Mouse (Mus musculus): ENCODE results near the gene Gm18596.
"Not testable (repeated sequence)": the region's sequence is repeated elsewhere in the genome, so short reads cannot be mapped to it uniquely, and the experiment has no call there.

The Gm18596 gene
- long read RNA-seq, experiment 1: 0 reads
- long read RNA-seq, experiment 2: 0 reads

DNA sequence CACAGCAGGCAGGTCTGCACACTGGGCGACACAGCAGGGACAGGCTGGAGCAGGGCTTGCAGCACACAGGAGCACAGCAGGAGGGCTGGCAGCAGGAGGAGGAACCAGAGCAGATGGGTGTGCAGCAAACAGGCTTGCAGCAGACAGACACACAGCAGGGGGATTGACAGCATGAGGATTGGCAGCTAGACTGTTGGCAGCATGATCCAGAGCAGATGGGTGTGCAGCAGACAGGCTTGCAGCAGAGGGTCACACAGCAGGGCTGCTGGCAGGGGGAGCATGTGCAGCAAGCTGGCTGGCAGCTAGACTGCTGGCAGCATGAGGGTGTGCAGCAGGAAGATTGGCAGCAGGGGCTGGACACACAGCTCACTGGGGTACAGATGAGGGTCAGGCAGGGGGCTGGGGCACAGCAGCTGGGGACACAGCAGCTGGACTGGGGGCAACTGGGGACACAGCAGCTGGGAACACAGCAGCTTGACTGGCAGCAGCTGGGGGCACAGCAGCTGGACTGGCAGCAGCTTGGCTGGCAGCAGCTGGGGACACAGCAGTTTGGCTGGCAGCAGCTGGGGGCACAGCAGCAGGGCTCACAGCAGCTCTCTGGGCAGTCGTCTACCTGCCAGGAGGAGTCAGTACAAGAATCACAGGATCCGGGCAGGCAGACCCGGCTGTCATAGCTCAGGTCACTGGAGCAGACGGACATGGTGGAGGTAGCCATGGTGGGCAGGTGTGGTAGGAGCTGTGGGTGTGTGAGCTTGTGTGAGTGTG, at the start of gene Gm18596:
TSS of gene Gm18596 (minus strand) at position 715 of the 765 bp plus-strand sequence.
- intact Hi-C loops (cut with DNase I): not testable (repeated sequence)

DNA sequence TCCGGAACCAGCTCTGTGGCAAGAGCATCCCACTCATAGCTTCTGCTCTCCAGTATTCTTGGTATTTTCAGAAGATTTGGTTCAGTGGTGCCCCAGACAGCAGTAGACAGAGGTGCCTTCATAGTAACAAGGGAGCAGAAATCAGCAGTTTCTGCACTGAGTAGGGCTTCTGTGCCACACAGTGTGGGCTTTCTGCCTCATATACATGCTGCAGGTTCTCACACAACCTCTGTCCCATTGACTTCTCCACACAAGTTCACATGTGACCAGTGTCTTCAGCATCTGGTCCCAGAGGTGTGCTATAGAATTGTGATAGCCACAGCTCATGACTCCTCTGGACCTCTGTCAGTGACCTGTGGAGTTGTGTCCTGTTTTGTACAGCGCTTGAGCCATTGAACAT, 46.2 kb upstream of the Gm18596 start:
- intact Hi-C loops (cut with DNase I): no loop called here

DNA sequence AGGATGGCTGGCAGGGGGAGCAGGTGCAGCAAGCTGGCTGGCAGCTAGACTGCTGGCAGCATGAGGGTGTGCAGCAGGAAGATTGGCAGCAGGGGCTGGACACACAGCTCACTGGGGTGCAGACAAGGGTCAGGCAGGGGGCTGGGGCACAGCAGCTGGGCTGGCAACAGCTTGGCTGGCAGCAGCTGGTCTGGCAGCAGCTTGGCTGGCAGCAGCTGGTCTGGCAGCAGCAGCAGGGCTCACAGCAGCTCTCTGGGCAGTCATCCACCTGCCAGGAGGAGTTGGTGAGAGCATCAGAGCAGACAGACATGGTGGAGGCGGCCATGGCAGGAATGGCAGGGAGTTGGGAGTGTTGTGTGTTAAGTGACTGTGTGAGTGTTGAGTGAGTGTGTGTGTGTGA, 45.4 kb upstream of the Gm18596 start, which contains the start of gene Gm7137:
TSS of gene Gm7137 (minus strand) at position 325 of the 400 bp plus-strand sequence.
- intact Hi-C loops (cut with DNase I): not testable (repeated sequence)

DNA sequence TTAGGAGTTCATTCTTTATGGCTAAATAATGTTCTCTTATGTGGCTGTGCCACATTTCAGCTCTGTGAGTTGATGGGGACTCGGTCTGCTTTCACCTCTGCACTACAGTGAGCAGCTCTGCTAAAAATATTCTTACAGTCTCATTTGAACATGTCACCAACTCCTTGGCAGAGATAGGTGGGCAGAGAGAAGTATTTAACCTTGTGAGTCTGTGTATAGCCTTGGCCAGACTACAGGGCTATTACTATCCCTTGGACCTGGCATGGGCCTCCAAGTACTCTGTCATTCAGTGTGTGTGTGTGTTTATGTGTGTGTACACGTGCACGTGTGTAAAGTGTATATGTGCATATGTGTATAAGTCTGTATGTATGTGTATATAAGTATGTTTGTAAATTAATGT, 41.0 kb upstream of the Gm18596 start:
- intact Hi-C loops (cut with DNase I): not testable (repeated sequence)

DNA sequence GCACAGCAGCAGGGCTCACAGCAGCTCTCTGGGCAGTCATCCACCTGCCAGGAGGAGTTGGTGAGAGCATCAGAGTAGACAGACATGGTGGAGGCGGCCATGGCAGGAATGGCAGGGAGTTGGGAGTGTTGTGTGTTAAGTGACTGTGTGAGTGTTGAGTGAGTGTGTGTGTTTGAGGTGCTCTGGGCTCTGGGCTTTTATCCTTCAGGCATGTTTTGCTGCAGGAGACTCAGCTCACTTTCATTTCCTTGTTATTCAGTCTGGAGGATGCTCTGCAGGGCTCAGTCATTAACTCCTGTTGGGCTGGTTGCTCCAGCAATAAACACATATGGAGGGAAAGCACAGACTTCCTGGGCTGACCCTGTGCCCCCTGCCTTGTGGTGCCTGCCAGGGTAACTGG, 40.0 kb upstream of the Gm18596 start, which contains the start of gene Gm3250:
TSS of gene Gm3250 (minus strand) at position 101 of the 400 bp plus-strand sequence.
- intact Hi-C loops (cut with DNase I): not testable (repeated sequence)

DNA sequence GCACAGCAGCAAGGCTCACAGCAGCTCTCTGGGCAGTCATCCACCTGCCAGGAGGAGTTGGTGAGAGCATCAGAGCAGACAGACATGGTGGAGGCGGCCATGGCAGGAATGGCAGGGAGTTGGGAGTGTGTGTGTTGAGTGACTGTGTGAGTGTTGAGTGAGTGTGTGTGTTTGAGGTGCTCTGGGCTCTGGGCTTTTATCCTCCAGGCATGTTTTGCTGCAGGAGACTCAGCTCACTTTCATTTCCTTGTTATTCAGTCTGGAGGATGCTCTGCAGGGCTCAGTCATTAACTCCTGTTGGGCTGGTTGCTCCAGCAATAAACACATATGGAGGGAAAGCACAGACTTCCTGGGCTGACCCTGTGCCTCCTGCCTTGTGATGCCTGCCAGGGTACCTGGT, 34.4 kb upstream of the Gm18596 start, which contains the start of gene Gm7138:
TSS of gene Gm7138 (minus strand) at position 101 of the 400 bp plus-strand sequence.
- intact Hi-C loops (cut with DNase I): not testable (repeated sequence)

DNA sequence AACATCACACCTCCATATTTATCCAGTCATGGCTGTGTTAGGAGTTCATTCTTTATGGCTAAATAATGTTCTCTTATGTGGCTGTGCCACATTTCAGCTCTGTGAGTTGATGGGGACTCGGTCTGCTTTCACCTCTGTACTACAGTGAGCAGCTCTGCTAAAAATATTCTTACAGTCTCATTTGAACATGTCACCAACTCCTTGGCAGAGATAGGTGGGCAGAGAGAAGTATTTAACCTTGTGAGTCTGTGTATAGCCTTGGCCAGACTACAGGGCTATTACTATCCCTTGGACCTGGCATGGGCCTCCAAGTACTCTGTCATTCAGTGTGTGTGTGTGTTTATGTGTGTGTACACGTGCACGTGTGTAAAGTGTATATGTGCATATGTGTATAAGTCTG, 29.7 kb upstream of the Gm18596 start:
- intact Hi-C loops (cut with DNase I): not testable (repeated sequence)

DNA sequence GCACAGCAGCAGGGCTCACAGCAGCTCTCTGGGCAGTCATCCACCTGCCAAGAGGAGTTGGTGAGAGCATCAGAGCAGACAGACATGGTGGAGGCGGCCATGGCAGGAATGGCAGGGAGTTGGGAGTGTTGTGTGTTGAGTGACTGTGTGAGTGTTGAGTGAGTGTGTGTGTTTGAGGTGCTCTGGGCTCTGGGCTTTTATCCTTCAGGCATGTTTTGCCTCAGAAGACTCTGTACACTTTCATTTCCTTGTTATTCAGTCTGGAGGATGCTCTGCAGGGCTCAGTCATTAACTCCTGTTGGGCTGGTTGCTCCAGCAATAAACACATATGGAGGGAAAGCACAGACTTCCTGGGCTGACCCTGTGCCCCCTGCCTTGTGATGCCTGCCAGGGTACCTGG, 28.8 kb upstream of the Gm18596 start, which contains the start of gene Gm3238:
TSS of gene Gm3238 (minus strand) at position 101 of the 400 bp plus-strand sequence.
- intact Hi-C loops (cut with DNase I): not testable (repeated sequence)

DNA sequence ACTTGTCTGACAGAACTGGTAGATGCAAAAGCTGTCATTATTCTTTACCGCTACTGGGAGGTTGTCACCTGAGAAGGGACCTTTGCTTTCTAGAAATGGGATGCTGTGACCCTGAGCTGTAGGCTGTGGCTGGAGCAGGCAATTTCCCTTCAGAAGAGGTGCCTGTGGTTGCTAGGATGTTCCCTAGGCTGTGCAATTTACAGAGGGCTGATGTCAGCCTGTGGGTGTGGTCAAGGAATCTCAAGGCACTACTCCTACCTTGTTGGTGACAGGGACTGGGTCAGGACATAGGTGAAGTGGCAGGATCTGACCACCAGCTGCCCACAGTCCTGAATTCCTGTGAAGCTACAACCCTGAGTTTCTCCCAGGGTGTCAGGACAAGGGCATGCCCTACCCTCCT, 27.3 kb upstream of the Gm18596 start:
- intact Hi-C loops (cut with DNase I): no loop called here

DNA sequence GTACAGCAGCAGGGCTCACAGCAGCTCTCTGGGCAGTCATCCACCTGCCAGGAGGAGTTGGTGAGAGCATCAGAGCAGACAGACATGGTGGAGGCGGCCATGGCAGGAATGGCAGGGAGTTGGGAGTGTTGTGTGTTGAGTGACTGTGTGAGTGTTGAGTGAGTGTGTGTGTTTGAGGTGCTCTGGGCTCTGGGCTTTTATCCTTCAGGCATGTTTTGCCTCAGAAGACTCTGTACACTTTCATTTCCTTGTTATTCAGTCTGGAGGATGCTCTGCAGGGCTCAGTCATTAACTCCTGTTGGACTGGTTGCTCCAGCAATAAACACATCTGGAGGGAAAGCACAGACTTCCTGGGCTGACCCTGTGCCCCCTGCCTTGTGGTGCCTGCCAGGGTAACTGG, 17.1 kb upstream of the Gm18596 start, which contains the start of gene Gm3233:
TSS of gene Gm3233 (minus strand) at position 101 of the 400 bp plus-strand sequence.
- intact Hi-C loops (cut with DNase I): not testable (repeated sequence)

DNA sequence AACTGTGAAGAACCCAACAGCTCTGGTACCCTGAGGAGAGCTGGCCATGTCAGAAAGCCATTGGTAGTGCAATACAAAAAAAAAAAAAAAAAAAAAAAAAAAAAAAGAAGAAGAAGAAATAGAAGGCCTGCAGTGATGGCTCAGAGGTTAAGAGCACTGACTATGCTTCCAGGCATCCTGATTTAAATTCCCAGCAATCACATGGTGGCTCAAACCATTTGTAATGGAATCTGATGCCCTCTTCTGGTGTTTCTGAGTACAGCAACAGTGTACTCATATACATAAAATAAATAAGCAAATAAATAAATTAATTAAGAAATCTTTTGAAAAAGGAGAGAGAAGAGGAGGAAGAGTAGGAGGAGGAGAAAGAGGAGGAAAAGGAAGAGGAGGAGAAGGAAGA, 11.0 kb upstream of the Gm18596 start:
- intact Hi-C loops (cut with DNase I): no loop called here

DNA sequence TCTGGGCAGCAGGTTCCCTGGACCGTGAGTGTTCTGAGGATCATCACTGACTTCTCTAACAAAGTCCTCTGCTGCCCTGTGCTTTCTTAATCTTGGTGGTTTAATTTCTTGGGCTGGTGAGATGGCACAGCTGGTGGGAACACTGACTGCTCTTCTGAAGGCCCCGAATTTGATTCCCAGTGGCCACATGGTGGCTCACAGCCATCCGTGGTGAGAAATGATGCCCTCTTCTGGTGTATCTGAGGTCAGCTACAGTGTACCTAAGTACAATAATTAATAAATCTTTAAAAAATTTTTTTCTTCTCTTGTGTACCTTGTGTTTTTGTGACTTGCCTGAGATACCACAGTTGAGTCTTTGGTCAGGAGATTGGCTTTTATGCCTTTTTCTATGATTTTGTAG, 9.9 kb upstream of the Gm18596 start:
- intact Hi-C loops (cut with DNase I): not testable (repeated sequence)

DNA sequence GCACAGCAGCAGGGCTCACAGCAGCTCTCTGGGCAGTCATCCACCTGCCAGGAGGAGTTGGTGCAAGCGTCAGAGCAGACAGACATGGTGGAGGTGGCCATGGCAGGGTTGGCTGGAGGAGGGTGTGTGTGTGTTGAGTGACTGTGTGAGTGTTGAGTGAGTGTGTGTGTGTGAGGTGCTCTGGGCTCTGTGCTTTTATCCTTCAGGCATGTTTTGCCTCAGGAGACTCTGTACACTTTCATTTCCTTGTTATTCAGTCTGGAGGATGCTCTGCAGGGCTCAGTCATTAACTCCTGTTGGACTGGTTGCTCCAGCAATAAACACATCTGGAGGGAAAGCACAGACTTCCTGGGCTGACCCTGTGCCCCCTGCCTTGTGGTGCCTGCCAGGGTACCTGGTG, 8.8 kb upstream of the Gm18596 start, which contains the start of gene Gm9736:
TSS of gene Gm9736 (minus strand) at position 101 of the 400 bp plus-strand sequence.
- intact Hi-C loops (cut with DNase I): not testable (repeated sequence)

DNA sequence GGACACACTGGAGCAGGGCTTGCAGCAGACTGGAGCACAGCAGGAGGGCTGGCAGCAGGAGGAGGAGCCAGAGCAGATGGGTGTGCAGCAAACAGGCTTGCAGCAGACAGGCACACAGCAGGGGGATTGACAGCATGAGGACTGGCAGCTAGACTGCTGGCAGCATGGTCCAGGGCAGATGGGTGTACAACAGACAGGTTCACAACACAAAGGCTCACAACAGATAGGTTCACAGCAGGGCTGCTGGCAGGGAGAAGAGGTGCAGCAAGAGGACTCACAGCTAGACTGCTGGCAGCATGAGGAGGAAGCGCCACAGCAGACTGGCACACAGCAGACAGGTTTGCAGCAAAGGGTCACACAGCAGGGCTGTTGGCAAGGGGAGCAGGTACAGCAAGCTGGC, 8.2 kb upstream of the Gm18596 start:
- intact Hi-C loops (cut with DNase I): not testable (repeated sequence)

DNA sequence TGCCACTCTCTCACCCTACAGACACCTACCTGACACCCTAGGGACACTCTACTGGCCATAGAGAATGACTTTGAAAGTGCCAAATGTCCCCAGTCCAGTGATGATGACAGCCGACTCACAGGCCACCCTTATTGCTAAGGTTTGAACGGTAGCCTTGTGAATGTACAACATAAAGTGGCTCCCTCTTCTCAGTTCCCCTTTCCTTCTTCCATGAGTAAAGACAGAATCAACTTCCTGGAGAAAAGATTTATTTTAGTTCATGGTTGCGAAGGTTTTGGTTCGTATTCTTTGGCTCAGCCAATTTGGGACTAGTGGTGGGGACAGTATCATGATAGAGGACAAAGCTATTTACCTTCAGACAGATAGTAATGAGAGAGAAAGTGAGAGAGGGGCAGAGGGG, 3.5 kb downstream of the Gm18596 start:
- intact Hi-C loops (cut with DNase I): no loop called here

DNA sequence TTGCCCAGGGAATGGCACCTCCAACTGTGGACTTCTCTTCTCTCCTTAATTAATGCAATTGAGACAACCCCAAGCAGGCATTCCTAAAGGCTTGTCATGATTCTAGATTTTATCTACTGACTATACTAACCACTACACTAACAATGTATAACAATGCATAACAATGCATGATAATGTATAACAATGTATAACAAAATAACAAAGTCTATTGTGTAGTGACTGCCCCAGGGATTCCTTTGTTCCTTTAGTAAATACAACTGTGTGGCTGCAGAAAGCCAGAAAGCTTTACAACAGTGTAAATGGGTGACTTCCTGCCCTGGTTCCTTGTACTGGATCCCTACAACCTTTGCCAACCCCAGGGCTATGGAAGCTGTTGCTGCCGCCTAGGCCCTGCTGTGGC, 6.5 kb downstream of the Gm18596 start:
- intact Hi-C loops (cut with DNase I): no loop called here

DNA sequence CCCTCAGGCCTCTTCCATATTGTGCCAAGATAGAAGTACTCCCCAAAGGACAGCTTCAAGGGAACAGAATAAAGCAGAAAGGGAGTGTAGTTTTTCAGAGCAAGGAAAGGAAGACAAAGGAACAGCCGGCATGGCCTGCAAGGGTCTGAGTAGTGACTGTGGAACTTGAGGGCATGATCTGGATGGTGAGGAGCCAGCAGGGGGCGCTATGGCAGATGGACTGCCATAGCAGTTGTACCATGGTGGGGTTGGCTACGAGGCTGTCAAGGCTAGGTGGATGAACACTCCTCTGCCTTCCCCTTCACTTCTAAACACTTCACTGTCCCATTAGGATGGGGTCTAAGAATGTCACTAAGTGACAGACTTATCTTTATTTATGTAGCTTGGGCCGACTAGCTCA, 13.2 kb downstream of the Gm18596 start:
- intact Hi-C loops (cut with DNase I): loop anchor here (5.0 kb wide), 1 partner anchor 148 kb away; no protein-coding TSS in a partner anchor

DNA sequence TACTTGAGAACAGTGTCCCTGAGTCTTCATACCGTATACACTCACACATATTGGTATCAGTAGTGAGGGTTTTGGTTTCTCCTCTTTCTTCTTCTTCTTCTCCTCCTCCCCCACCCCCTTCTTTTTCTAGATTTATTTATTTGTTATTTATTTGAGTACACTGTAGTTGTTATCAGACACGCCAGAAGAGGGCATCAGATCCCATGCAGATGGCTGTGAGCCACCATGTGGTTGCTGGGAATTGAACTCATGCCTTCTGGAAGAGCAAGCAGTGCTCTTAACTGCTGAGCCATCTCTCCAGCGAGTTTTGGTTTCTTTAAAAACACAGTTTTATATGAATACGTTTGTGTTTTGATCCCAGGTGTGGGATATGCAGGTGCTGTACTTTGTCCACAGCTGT, 14.2 kb downstream of the Gm18596 start:
- intact Hi-C loops (cut with DNase I): loop anchor here (5.0 kb wide), 1 partner anchor 149 kb away; no protein-coding TSS in a partner anchor

DNA sequence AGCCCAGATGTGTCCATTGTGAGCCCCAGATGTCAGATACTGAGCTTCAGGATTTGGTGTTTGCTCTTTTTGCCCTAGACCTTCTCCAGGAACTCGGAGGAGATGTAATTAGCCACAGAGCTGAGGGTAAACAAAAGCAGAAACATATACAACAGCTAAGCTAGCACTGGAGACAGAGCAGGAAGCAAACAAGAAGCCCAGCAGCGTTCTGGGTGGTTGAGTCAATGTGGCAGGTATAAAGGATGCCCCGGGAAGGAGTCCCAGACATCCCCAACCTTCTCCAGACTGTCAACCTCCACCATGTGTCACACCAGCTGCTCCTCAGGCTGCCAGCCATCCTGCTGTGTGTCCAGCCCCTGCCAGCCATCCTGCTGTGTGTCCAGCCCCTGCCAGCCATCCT, 16.3 kb downstream of the Gm18596 start, which contains the start of gene Gm10100:
TSS of gene Gm10100 (plus strand) at position 301 of the 400 bp plus-strand sequence.
- intact Hi-C loops (cut with DNase I): loop anchor here (5.0 kb wide), 1 partner anchor 151 kb away; no protein-coding TSS in a partner anchor

DNA sequence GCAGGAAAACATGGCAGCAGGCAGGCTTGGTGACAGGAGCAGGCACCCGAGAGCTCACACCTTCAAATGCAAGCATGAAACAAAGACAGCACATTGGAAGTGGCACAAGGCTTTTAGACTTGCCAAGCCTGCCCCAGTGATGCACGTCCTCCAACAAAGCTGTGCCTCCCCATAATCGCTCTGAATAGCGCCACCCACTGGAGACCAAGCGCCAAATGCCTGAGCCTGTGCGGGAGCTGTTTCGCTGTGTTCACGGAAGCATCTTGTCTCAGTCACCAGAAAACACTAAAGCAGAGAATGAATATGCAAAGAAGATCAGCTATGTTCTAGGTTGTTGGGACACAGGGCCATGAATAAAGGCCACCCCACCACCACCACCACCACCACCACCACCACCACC, 17.6 kb downstream of the Gm18596 start:
- intact Hi-C loops (cut with DNase I): loop anchor here (5.0 kb wide), 1 partner anchor 152 kb away; no protein-coding TSS in a partner anchor

DNA sequence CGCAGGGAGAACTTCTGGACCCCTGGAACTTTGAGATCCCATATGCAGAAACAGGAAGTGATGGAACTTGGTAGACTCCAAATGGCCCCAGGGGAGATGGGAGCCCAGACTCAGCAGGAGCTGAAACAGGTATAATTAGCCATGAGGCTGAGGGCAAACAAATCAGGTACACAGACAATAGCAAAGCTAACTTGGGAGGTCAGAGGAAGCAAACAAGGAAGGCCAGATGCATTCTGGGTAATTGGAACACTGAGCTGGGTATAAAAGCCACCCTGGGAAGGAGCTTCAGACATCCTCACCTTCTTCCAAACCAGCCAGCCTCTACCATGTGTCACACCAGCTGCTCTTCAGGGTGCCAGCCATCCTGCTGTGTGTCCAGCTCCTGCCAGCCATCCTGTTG, 22.1 kb downstream of the Gm18596 start, which contains the start of gene Krtap12-1:
TSS of gene Krtap12-1 (plus strand) at position 301 of the 400 bp plus-strand sequence.
- intact Hi-C loops (cut with DNase I): not testable (repeated sequence)

DNA sequence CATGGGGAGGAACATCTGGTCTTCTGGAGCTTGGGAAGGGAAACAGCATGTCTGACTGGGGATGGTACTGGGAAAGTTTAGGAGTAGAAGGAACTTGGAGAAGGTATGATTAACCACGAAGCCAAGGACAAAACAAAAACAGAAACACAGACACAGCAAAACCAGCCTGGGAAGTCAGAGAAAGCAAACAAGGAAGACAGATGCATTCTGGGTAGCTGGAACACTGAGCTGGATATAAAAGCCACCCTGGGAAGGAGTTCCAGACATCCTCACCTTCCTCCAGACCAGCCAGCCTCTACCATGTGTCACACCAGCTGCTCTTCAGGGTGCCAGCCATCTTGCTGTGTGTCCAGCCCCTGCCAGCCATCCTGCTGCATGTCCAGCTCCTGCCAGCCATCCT, 26.9 kb downstream of the Gm18596 start, which contains the start of gene Gm10142:
TSS of gene Gm10142 (plus strand) at position 301 of the 400 bp plus-strand sequence.
- intact Hi-C loops (cut with DNase I): no loop called here

Data from adrenal gland (tissue).